Mouse (Mus musculus): ENCODE data around the gene Mylk.

DNA sequence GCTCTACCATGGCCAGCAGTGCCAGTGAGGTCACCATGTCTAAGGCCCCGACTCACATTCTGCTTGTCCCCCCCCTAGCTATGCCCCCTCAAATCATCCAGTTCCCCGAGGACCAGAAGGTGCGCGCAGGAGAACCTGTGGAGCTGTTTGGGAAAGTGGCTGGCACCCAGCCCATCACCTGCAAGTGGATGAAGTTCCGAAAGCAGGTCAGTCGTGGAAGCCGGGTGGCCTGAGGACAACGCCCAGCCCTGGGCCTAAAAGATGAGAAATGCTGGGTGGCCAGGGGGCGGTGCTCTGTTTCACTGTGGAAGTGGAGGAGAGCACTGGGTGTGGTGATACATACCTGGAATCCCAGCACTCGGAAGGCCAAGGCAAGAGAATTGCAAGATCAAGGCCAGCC lies 208.5 kb downstream of the Mylk start:
- no peak for TF ChIP-seq POLR2A (IDR thresholded peaks at IDR 0.05; ENCODE audit: borderline replicate concordance, extremely low read depth, low read depth, low read length)
- TF ChIP-seq CTCF (IDR thresholded peaks at IDR 0.05; ENCODE audit: insufficient read depth, low read length): no peak
